In the genomic region with DNA sequence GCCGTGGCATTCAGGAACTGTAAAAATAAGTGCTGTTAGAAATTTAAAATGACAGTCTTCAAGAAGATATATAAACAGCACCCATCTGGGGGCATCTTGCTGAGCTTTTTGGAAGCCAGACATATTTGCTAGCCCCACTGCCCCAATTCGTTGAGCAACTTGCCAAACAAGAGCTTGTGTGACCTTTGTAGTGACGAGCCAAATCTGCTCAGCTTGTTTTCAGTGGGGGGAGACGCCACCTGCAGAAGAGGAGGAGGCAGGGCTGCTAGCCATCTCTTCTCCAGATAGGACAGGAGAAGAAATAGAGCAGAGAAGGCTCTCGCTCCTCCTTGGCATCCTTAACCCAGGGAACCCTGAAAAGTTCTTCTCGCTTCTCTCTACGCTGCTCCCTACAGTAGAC, we compare ENCODE assay signal across 17 mouse cellular contexts. TPM values are rescaled to one million over a fixed set of nuclear protein-coding genes. Genes with fewer than 3 reads are reported as not detected.
"Had no signal": no experiment of that assay in that cellular context is flagged by ENCODE, and none has a peak within 500 bp of the region (broad histone marks: within the 10 kb centered on the region; RNA-seq: fewer than 3 reads in every experiment).

No protein-coding gene starts in this region.

- H3K9me3 ChIP-seq: kidney, embryonic 15.5 days; limb, embryonic 12.5 days; limb, embryonic 15.5 days; midbrain, embryonic 13.5 days; stomach, embryonic 15.5 days had no signal

- H3K4me3 ChIP-seq: kidney, embryonic 15.5 days; limb, embryonic 12.5 days; limb, embryonic 15.5 days; midbrain, embryonic 13.5 days; stomach, embryonic 15.5 days had no signal

- H3K36me3 ChIP-seq: kidney, embryonic 15.5 days; limb, embryonic 12.5 days; limb, embryonic 15.5 days; midbrain, embryonic 13.5 days; stomach, embryonic 15.5 days had no signal

- H3K4me1 ChIP-seq: kidney, embryonic 15.5 days; limb, embryonic 12.5 days; stomach, embryonic 15.5 days had no signal

- H3K4me2 ChIP-seq: kidney, embryonic 15.5 days; limb, embryonic 12.5 days; limb, embryonic 15.5 days; liver, embryonic 11.5 days; lung, embryonic 14.5 days; midbrain, embryonic 13.5 days; stomach, embryonic 15.5 days had no signal

- DNase-seq: kidney, postnatal 10 days; kidney, postnatal 36 days; left cerebral cortex, postnatal 4 days; liver, postnatal 0 days; lung, embryonic 14.5 days; right cerebral cortex, postnatal 4 days; thymus, postnatal 25 days had no signal

- H3K9ac ChIP-seq: kidney, embryonic 15.5 days; limb, embryonic 12.5 days; limb, embryonic 15.5 days; liver, embryonic 14.5 days; liver, postnatal 0 days; lung, embryonic 14.5 days; midbrain, embryonic 13.5 days; stomach, embryonic 15.5 days had no signal

- H3K27ac ChIP-seq: kidney, embryonic 15.5 days; limb, embryonic 12.5 days; limb, embryonic 15.5 days; liver, embryonic 14.5 days; macrophage; midbrain, embryonic 13.5 days; stomach, embryonic 15.5 days had no signal

- H3K27me3 ChIP-seq: limb, embryonic 15.5 days; midbrain, embryonic 13.5 days had no signal

- ATAC-seq: liver, postnatal 0 days; lung, postnatal 0 days; midbrain, embryonic 13.5 days; midbrain, embryonic 16.5 days had no signal

RNA-seq across cellular contexts. Expression of gene Zfp536, which starts 56.8 kb away (rescaled TPM):
- polyA plus RNA-seq: liver, embryonic 14.5 days; liver, postnatal 0 days; macrophage had no signal
